Mouse (Mus musculus) megakaryocyte, embryonic 14.5 days (primary cell): Measurements from ENCODE around the gene A830018L16Rik. TPM values are rescaled to one million over a fixed set of nuclear protein-coding genes. Genes with fewer than 3 reads are reported as not detected.
"Not testable (repeated sequence)": the region's sequence is repeated elsewhere in the genome, so short reads cannot be mapped to it uniquely, and the experiment has no call there.

ENCODE experiments used
- H3K27me3 ChIP-seq: replicated peaks from 2 replicates; pipeline ENCODE3; 2012; ENCODE audit warnings: inconsistent platforms
- H3K36me3 ChIP-seq: replicated peaks from 2 replicates; pipeline ENCODE3; 2012; ENCODE audit warnings: low read length, inconsistent platforms, mixed read lengths
- H3K4me1 ChIP-seq: 2 replicates; pipeline ENCODE4 v1.6.1; 2012; ENCODE audit warnings: inconsistent platforms
- H3K4me3 ChIP-seq: replicated peaks from 2 replicates; pipeline ENCODE3; 2012; ENCODE audit warnings: moderate library complexity, mild to moderate bottlenecking, inconsistent platforms
- H3K9me3 ChIP-seq: 2 replicates; pipeline ENCODE4 v1.6.1; 2012; ENCODE audit warnings: inconsistent platforms
- FLI1 ChIP-seq: IDR thresholded peaks from 2 replicates; pipeline ENCODE4 v1.6.1; 2012; ENCODE audit warnings: low read length, inconsistent platforms, mixed read lengths
- GATA1 ChIP-seq: IDR thresholded peaks from 3 replicates; pipeline ENCODE4 v1.6.1; 2012; ENCODE audit warnings: mixed read lengths, low read length, inconsistent platforms, borderline replicate concordance
- polyA plus RNA-seq: library from polyadenylated mRNA; stranded (reverse); fragments of >175 nt; gene quantifications from 2 replicates; pipeline ENCODE4 v1.2.3, GENCODE M21; 2012; ENCODE audit warnings: low replicate concordance; ENCODE audit not compliant: insufficient read depth

Gene A830018L16Rik
- polyA plus RNA-seq, 1 experiment: not detected

- no peak for TF ChIP-seq GATA1
- TF ChIP-seq FLI1: no peak
- H3K27me3 ChIP-seq: no peaks in the 10 kb centered on the region
Observed at GRCm38 (mm10) chr1:11990011-11990410, 576.1 kb downstream of the A830018L16Rik start.

GRCm38 (mm10) chr1:11996297-11996878 lies 582.5 kb downstream of the A830018L16Rik start:
- Histone ChIP-seq H3K36me3 (no peaks in the 10 kb centered on the region), H3K4me3 (no peak overlapping the region), H3K27me3 (no peaks in the 10 kb centered on the region), H3K9me3 (no peaks in the 10 kb centered on the region), H3K4me1 (no peaks in the 10 kb centered on the region)
- TF ChIP-seq FLI1 (no peak), GATA1 (no peak)

More at GRCm38 (mm10) chr1:11990011-11990410, 576.1 kb downstream of the A830018L16Rik start:
- H3K4me1 ChIP-seq: no peaks in the 10 kb centered on the region
- no peaks in the 10 kb centered on the region for H3K36me3 ChIP-seq
- no peaks in the 10 kb centered on the region for H3K9me3 ChIP-seq
- no peak overlapping the region for H3K4me3 ChIP-seq

- no peaks in the 10 kb centered on the region for H3K27me3 ChIP-seq
- H3K36me3 ChIP-seq: no peaks in the 10 kb centered on the region
- H3K4me1 ChIP-seq: no peaks in the 10 kb centered on the region
- H3K9me3 ChIP-seq: no peaks in the 10 kb centered on the region
- H3K4me3 ChIP-seq: no peak overlapping the region
- TF ChIP-seq GATA1 (no peak), FLI1 (no peak)
Observed at GRCm38 (mm10) chr1:11997574-11997973, 583.7 kb downstream of the A830018L16Rik start.

- H3K27me3 ChIP-seq: no peaks in the 10 kb centered on the region
- no peak for TF ChIP-seq FLI1
- TF ChIP-seq GATA1: no peak
- no peaks in the 10 kb centered on the region for H3K9me3 ChIP-seq
Observed at GRCm38 (mm10) chr1:12000557-12000956, 586.7 kb downstream of the A830018L16Rik start.

GRCm38 (mm10) chr1:12008789-12009550 lies 595.1 kb downstream of the A830018L16Rik start:
- Histone ChIP-seq H3K27me3 (no peaks in the 10 kb centered on the region), H3K9me3 (no peaks in the 10 kb centered on the region), H3K4me1 (no peaks in the 10 kb centered on the region), H3K4me3 (no peak overlapping the region), H3K36me3 (no peaks in the 10 kb centered on the region)
- TF ChIP-seq GATA1 (no peak), FLI1 (no peak)

More at GRCm38 (mm10) chr1:12000557-12000956, 586.7 kb downstream of the A830018L16Rik start:
- H3K4me3 ChIP-seq: no peak overlapping the region
- H3K36me3 ChIP-seq: no peaks in the 10 kb centered on the region
- H3K4me1 ChIP-seq: no peaks in the 10 kb centered on the region

- Histone ChIP-seq H3K36me3 (no peaks in the 10 kb centered on the region), H3K27me3 (no peaks in the 10 kb centered on the region), H3K4me3 (no peak overlapping the region), H3K9me3 (no peaks in the 10 kb centered on the region; the same call in 1 of the 2 replicates), H3K4me1 (no peaks in the 10 kb centered on the region)
- no peak for TF ChIP-seq GATA1
- TF ChIP-seq FLI1: no peak
Observed at GRCm38 (mm10) chr1:12009551-12009846, 595.6 kb downstream of the A830018L16Rik start.

- H3K9me3 ChIP-seq: no peaks in the 10 kb centered on the region; the same call in 1 of the 2 replicates
- TF ChIP-seq FLI1 (no peak), GATA1 (no peak)
- H3K27me3 ChIP-seq: no peaks in the 10 kb centered on the region
- H3K4me1 ChIP-seq: no peaks in the 10 kb centered on the region
- no peaks in the 10 kb centered on the region for H3K36me3 ChIP-seq
- no peak overlapping the region for H3K4me3 ChIP-seq
Observed at GRCm38 (mm10) chr1:12010607-12011006, 596.7 kb downstream of the A830018L16Rik start.

- H3K4me1 ChIP-seq, H3K9me3 ChIP-seq, H3K4me3 ChIP-seq, H3K27me3 ChIP-seq, H3K36me3 ChIP-seq: not testable (repeated sequence)
Observed at GRCm38 (mm10) chr1:12020646-12021045, 606.7 kb downstream of the A830018L16Rik start.
